Mouse (Mus musculus): ENCODE data around the gene Tmed4. TPM values are rescaled to one million over a fixed set of nuclear protein-coding genes. Genes with fewer than 3 reads are reported as not detected.
"Not testable (repeated sequence)": the region's sequence is repeated elsewhere in the genome, so short reads cannot be mapped to it uniquely, and the experiment has no call there.

Gene Tmed4
- total RNA-seq, 1 experiment from 2014 or later = 67.4 TPM

- ATAC-seq (replicated peaks in 1 of 2; ENCODE audit: insufficient read depth in 1 of 2, low FRiP score in 2 of 2, low TSS enrichment in 1 of 2, low read depth in 1 of 2, poor library complexity in 2 of 2, severe bottlenecking in 2 of 2) = no peak
Measured at GRCm38 (mm10) chr11:6290138-6290537, 15.5 kb upstream of the Tmed4 start.

- no peak for ATAC-seq (replicated peaks in 1 of 2; ENCODE audit: insufficient read depth in 1 of 2, low FRiP score in 2 of 2, low TSS enrichment in 1 of 2, low read depth in 1 of 2, poor library complexity in 2 of 2, severe bottlenecking in 2 of 2)
Measured at GRCm38 (mm10) chr11:6282940-6283339, 8.3 kb upstream of the Tmed4 start.

- ATAC-seq (replicated peaks in 1 of 2; ENCODE audit: insufficient read depth in 1 of 2, low FRiP score in 2 of 2, low TSS enrichment in 1 of 2, low read depth in 1 of 2, poor library complexity in 2 of 2, severe bottlenecking in 2 of 2) = no peak
Measured at GRCm38 (mm10) chr11:6276466-6276865, 1.8 kb upstream of the Tmed4 start.

- peak in 1 of 2 experiments; percentile 22; a peak in 1 of 4 replicates for ATAC-seq (replicated peaks in 1 of 2; ENCODE audit: insufficient read depth in 1 of 2, low FRiP score in 2 of 2, low TSS enrichment in 1 of 2, low read depth in 1 of 2, poor library complexity in 2 of 2, severe bottlenecking in 2 of 2)
Measured at GRCm38 (mm10) chr11:6275094-6275484, 419 bp upstream of the Tmed4 start.

- ATAC-seq (replicated peaks in 1 of 2; ENCODE audit: insufficient read depth in 1 of 2, low FRiP score in 2 of 2, low TSS enrichment in 1 of 2, low read depth in 1 of 2, poor library complexity in 2 of 2, severe bottlenecking in 2 of 2) = no peak
Measured at GRCm38 (mm10) chr11:6273607-6274006, 1.1 kb downstream of the Tmed4 start.

- peak; percentile 98 to 99 for ATAC-seq (replicated peaks in 1 of 2; ENCODE audit: insufficient read depth in 1 of 2, low FRiP score in 2 of 2, low TSS enrichment in 1 of 2, low read depth in 1 of 2, poor library complexity in 2 of 2, severe bottlenecking in 2 of 2)
Measured at GRCm38 (mm10) chr11:6267320-6268254, 7.1 kb downstream of the Tmed4 start, which contains the start of gene Ddx56. Gene Ddx56, minus strand, starts transcription at chr11:6267772.

GRCm38 (mm10) chr11:6266621-6267020 lies 8.0 kb downstream of the Tmed4 start:
- no peak for ATAC-seq (replicated peaks in 1 of 2; ENCODE audit: insufficient read depth in 1 of 2, low FRiP score in 2 of 2, low TSS enrichment in 1 of 2, low read depth in 1 of 2, poor library complexity in 2 of 2, severe bottlenecking in 2 of 2)

- ATAC-seq (replicated peaks in 1 of 2; ENCODE audit: insufficient read depth in 1 of 2, low FRiP score in 2 of 2, low TSS enrichment in 1 of 2, low read depth in 1 of 2, poor library complexity in 2 of 2, severe bottlenecking in 2 of 2) = peak; percentile 71 to 77; a peak in 3 of 4 replicates
Measured at GRCm38 (mm10) chr11:6261434-6262082, 13.1 kb downstream of the Tmed4 start.

- no peak for ATAC-seq (replicated peaks in 1 of 2; ENCODE audit: insufficient read depth in 1 of 2, low FRiP score in 2 of 2, low TSS enrichment in 1 of 2, low read depth in 1 of 2, poor library complexity in 2 of 2, severe bottlenecking in 2 of 2)
Measured at GRCm38 (mm10) chr11:6259413-6259812, 15.3 kb downstream of the Tmed4 start.

- no peak for ATAC-seq (replicated peaks in 1 of 2; ENCODE audit: insufficient read depth in 1 of 2, low FRiP score in 2 of 2, low TSS enrichment in 1 of 2, low read depth in 1 of 2, poor library complexity in 2 of 2, severe bottlenecking in 2 of 2)
Measured at GRCm38 (mm10) chr11:6256490-6257072, 18.1 kb downstream of the Tmed4 start.

GRCm38 (mm10) chr11:6254602-6255001 lies 20.1 kb downstream of the Tmed4 start:
- not testable (repeated sequence) for ATAC-seq (replicated peaks in 1 of 2; ENCODE audit: insufficient read depth in 1 of 2, low FRiP score in 2 of 2, low TSS enrichment in 1 of 2, low read depth in 1 of 2, poor library complexity in 2 of 2, severe bottlenecking in 2 of 2)

- ATAC-seq (replicated peaks in 1 of 2; ENCODE audit: insufficient read depth in 1 of 2, low FRiP score in 2 of 2, low TSS enrichment in 1 of 2, low read depth in 1 of 2, poor library complexity in 2 of 2, severe bottlenecking in 2 of 2) = no peak
Measured at GRCm38 (mm10) chr11:6252824-6253223, 21.8 kb downstream of the Tmed4 start.

GRCm38 (mm10) chr11:6252248-6252647 lies 22.4 kb downstream of the Tmed4 start:
- ATAC-seq (replicated peaks in 1 of 2; ENCODE audit: insufficient read depth in 1 of 2, low FRiP score in 2 of 2, low TSS enrichment in 1 of 2, low read depth in 1 of 2, poor library complexity in 2 of 2, severe bottlenecking in 2 of 2) = no peak; a peak in 1 of 4 replicates

GRCm38 (mm10) chr11:6244707-6245106 lies 30.0 kb downstream of the Tmed4 start:
- no peak for ATAC-seq (replicated peaks in 1 of 2; ENCODE audit: insufficient read depth in 1 of 2, low FRiP score in 2 of 2, low TSS enrichment in 1 of 2, low read depth in 1 of 2, poor library complexity in 2 of 2, severe bottlenecking in 2 of 2)

- ATAC-seq (replicated peaks in 1 of 2; ENCODE audit: insufficient read depth in 1 of 2, low FRiP score in 2 of 2, low TSS enrichment in 1 of 2, low read depth in 1 of 2, poor library complexity in 2 of 2, severe bottlenecking in 2 of 2) = no peak
Measured at GRCm38 (mm10) chr11:6233025-6233424, 41.6 kb downstream of the Tmed4 start.

GRCm38 (mm10) chr11:6230012-6230411 lies 44.7 kb downstream of the Tmed4 start, which contains the start of gene Npc1l1:
Gene Npc1l1, minus strand, starts transcription at chr11:6230143.
- no peak for ATAC-seq (replicated peaks in 1 of 2; ENCODE audit: insufficient read depth in 1 of 2, low FRiP score in 2 of 2, low TSS enrichment in 1 of 2, low read depth in 1 of 2, poor library complexity in 2 of 2, severe bottlenecking in 2 of 2)

GRCm38 (mm10) chr11:6224541-6225229 lies 50.0 kb downstream of the Tmed4 start:
- no peak for ATAC-seq (replicated peaks in 1 of 2; ENCODE audit: insufficient read depth in 1 of 2, low FRiP score in 2 of 2, low TSS enrichment in 1 of 2, low read depth in 1 of 2, poor library complexity in 2 of 2, severe bottlenecking in 2 of 2)
